Mouse (Mus musculus) kidney, adult 2 months (tissue): ENCODE data around the gene Tubgcp6. TPM values are rescaled to one million over a fixed set of nuclear protein-coding genes. Genes with fewer than 3 reads are reported as not detected.

ENCODE experiments used
- DNase-seq: peaks from one replicate; pipeline ENCODE4 v3.0.0; 2021
- H3K27ac ChIP-seq: fragments of 200-500 bp; 2 replicates; pipeline ENCODE4 v1.5.1; 2012; ENCODE audit warnings: low read depth, low read length, control low read depth, inconsistent platforms; ENCODE audit not compliant: insufficient read depth
- H3K27me3 ChIP-seq: fragments of 200-500 bp; replicated peaks from 2 replicates; pipeline ENCODE4 v1.6.1; 2012; ENCODE audit warnings: mild to moderate bottlenecking, moderate library complexity, low read length, inconsistent platforms; ENCODE audit not compliant: control insufficient read depth, insufficient read depth
- H3K36me3 ChIP-seq: fragments of 200-500 bp; 2 replicates; pipeline ENCODE4 v1.6.1; 2012; ENCODE audit warnings: mild to moderate bottlenecking, moderate library complexity, low read length, inconsistent platforms; ENCODE audit not compliant: control insufficient read depth, insufficient read depth
- H3K4me1 ChIP-seq: fragments of 200-500 bp; 2 replicates; pipeline ENCODE4 v1.6.1; 2011; ENCODE audit warnings: low read length; ENCODE audit not compliant: control insufficient read depth, insufficient read depth
- H3K4me3 ChIP-seq: fragments of 200-500 bp; 2 replicates; pipeline ENCODE4 v1.5.1; 2011; ENCODE audit warnings: mild to moderate bottlenecking, low read depth, low read length, control low read depth; ENCODE audit not compliant: insufficient read depth
- CTCF ChIP-seq: fragments of 200-500 bp; conservative IDR thresholded peaks from 2 replicates; pipeline ENCODE4 v1.5.1; 2011; ENCODE audit warnings: low read depth, mild to moderate bottlenecking, control low read depth, low read length, moderate library complexity, mixed read lengths; ENCODE audit not compliant: insufficient read depth, insufficient read length
- POLR2A ChIP-seq: fragments of 200-500 bp; IDR thresholded peaks from one replicate; pipeline ENCODE4 v1.6.1; 2011; ENCODE audit warnings: low read depth, low read length, control low read depth
- WGBS: fragments of 180-500 bp; shearing (Covaris S2); methylation state at CpG from one replicate; pipeline ENCODE4 v1.1.7; 2018; 5-methylcytosine and 5-hydroxymethylcytosine counted together
- polyA plus RNA-seq: library from polyadenylated mRNA; depleted of rRNA; stranded (reverse); fragments of >200 nt; gene quantifications from 2 replicates; pipeline ENCODE4 v1.2.3, GENCODE M21; 2012

Gene Tubgcp6
- polyA plus RNA-seq, 1 experiment: 17.2 TPM

DNA sequence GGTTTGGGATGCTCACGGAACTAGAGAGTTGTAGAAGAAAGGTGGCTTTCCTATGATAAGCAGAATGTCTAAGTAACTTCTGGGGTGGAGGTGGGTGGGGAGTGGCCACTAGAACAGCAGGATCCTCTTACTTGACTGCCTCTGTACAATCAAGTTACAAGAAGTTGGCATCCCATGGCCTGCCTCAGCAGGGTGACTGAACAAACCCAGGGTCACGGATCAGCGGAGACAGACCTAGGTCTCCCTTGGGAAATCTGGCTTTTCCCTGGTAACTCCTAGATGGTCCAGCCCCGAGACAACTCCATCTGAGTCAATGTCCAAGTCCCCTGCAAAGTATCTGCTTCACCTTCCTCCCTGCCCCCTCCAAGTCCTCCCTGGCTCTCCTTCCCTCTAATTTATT is 25.0 kb upstream of the Tubgcp6 start:
- Histone ChIP-seq H3K27me3 (no peaks in the 10 kb centered on the region), H3K27ac (no peak overlapping the region), H3K36me3 (no peaks in the 10 kb centered on the region), H3K4me1 (peaks cover 10% of the 10 kb centered on the region; the same call in 1 of the 2 replicates), H3K4me3 (no peak overlapping the region)
- WGBS: 38% methylated on average over 4 of the region's 4 CpGs
- TF ChIP-seq CTCF: no peak
- TF ChIP-seq POLR2A: no peak
- peak; percentile 62 for DNase-seq

GRCm38 (mm10) chr15:89147456-89147855 is 24.5 kb upstream of the Tubgcp6 start:
- DNase-seq: no peak
- Histone ChIP-seq H3K36me3 (no peaks in the 10 kb centered on the region), H3K27ac (no peak overlapping the region), H3K27me3 (no peaks in the 10 kb centered on the region), H3K4me1 (peaks cover 10% of the 10 kb centered on the region; the same call in 1 of the 2 replicates), H3K4me3 (no peak overlapping the region)
- 22% methylated on average over 10 of the region's 10 CpGs for WGBS
- no peak for TF ChIP-seq POLR2A
- no peak for TF ChIP-seq CTCF

GRCm38 (mm10) chr15:89147024-89147423 is 24.1 kb upstream of the Tubgcp6 start:
- H3K36me3 ChIP-seq: no peaks in the 10 kb centered on the region
- peak; percentile 50 for DNase-seq
- H3K4me1 ChIP-seq: peaks cover 10% of the 10 kb centered on the region; the same call in 1 of the 2 replicates
- no peak for TF ChIP-seq POLR2A
- TF ChIP-seq CTCF: no peak
- no peaks in the 10 kb centered on the region for H3K27me3 ChIP-seq
- 5% methylated on average over 16 of the region's 16 CpGs for WGBS
- H3K27ac ChIP-seq: no peak overlapping the region
- H3K4me3 ChIP-seq: no peak overlapping the region

GRCm38 (mm10) chr15:89146537-89146936 is 23.6 kb upstream of the Tubgcp6 start:
- Histone ChIP-seq H3K27ac (no peak overlapping the region), H3K4me1 (peaks cover 10% of the 10 kb centered on the region; the same call in 1 of the 2 replicates), H3K36me3 (no peaks in the 10 kb centered on the region), H3K27me3 (no peaks in the 10 kb centered on the region), H3K4me3 (peak overlapping the region; percentile 24; the same call in 1 of the 2 replicates)
- TF ChIP-seq POLR2A: no peak
- no peak for TF ChIP-seq CTCF
- WGBS: 14% methylated on average over 27 of the region's 27 CpGs
- DNase-seq: peak; percentile 59

DNA sequence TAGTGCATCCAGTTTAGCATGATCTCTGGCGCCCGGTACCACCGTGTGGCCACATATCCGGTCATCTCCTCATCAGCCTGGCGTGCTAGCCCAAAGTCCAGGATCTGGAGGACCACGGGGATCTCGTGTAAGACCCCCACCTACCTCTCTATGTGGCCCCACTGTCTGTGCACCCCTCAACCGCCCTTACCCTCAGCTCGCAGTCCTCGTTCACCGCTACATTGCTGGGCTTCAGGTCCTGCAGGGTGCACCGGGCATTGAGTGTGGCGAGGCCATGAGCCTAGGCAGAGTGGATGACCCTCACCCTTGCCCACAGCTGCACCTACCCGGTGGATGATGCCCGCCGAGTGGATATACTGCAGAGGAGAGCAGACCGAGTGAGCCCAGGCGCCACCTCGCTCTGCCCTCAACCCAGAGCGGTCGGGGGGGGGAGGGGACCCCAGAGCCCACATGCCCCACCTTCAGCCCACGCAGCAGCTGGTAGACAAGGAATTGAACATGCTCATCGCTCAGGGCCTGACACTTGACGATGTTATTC is 23.0 kb upstream of the Tubgcp6 start:
- H3K27me3 ChIP-seq: no peaks in the 10 kb centered on the region
- 79% methylated on average over 24 of the region's 24 CpGs for WGBS
- no peak overlapping the region for H3K4me3 ChIP-seq
- no peak overlapping the region for H3K27ac ChIP-seq
- no peak for TF ChIP-seq POLR2A
- no peak for TF ChIP-seq CTCF
- peaks cover 10% of the 10 kb centered on the region; the same call in 1 of the 2 replicates for H3K4me1 ChIP-seq
- H3K36me3 ChIP-seq: no peaks in the 10 kb centered on the region
- DNase-seq: no peak

GRCm38 (mm10) chr15:89144965-89145364 is 22.1 kb upstream of the Tubgcp6 start:
- H3K4me1 ChIP-seq: peaks cover 10% of the 10 kb centered on the region; the same call in 1 of the 2 replicates
- H3K36me3 ChIP-seq: no peaks in the 10 kb centered on the region
- no peak for TF ChIP-seq CTCF
- no peak for TF ChIP-seq POLR2A
- no peak overlapping the region for H3K4me3 ChIP-seq
- DNase-seq: no peak
- no peaks in the 10 kb centered on the region for H3K27me3 ChIP-seq
- no peak overlapping the region for H3K27ac ChIP-seq
- whole genome bisulfite sequencing: 82% methylated on average over 11 of the region's 11 CpGs

GRCm38 (mm10) chr15:89143134-89143533 is 20.2 kb upstream of the Tubgcp6 start:
- no peak for DNase-seq
- H3K4me1 ChIP-seq: peaks cover 10% of the 10 kb centered on the region; the same call in 1 of the 2 replicates
- no peak overlapping the region for H3K4me3 ChIP-seq
- 81% methylated on average over 2 of the region's 2 CpGs for WGBS
- no peaks in the 10 kb centered on the region for H3K36me3 ChIP-seq
- H3K27me3 ChIP-seq: no peaks in the 10 kb centered on the region
- TF ChIP-seq CTCF: no peak
- TF ChIP-seq POLR2A: no peak
- no peak overlapping the region for H3K27ac ChIP-seq
